Mouse (Mus musculus): ENCODE measurements around the gene Rab13. TPM values are rescaled to one million over a fixed set of nuclear protein-coding genes. Genes with fewer than 3 reads are reported as not detected.

Gene Rab13
- polyA plus RNA-seq, 1 experiment from 2014 or later = 66.8 TPM

GRCm38 (mm10) chr3:90255194-90255565 lies 41.7 kb downstream of the Rab13 start:
- ATAC-seq = no peak
- POLR2A ChIA-PET = interaction anchor here (0.7 to 1.4 kb wide), 2 partner anchors 11 to 38 kb away, joined by 4 to 5 read pairs; no protein-coding TSS in a partner anchor
- TF ChIP-seq CTCF (IDR thresholded peaks at IDR 0.05) = no peak
- in situ Hi-C loops (cut with MboI; ENCODE audit: low pct_unique_long_range_greater_than_20kb) = loop anchor here (5.0 kb wide), 1 partner anchor 33 kb away; no protein-coding TSS in a partner anchor
- H3K27me3 ChIP-seq = no peaks in the 10 kb centered on the region
- CTCF ChIA-PET = interaction anchor here (1.1 to 1.7 kb wide), 3 partner anchors 11 to 69 kb away, joined by 3 to 6 read pairs (median 4); no protein-coding TSS in a partner anchor
- no peak for DNase-seq (ENCODE audit: low read depth, low spot score)

- in situ Hi-C loops (cut with MboI; ENCODE audit: low pct_unique_long_range_greater_than_20kb) = loop anchor here (5.0 kb wide), 1 partner anchor 34 kb away; no protein-coding TSS in a partner anchor
- CTCF ChIA-PET = interaction anchor here (1.1 to 1.7 kb wide), 3 partner anchors 10 to 68 kb away, joined by 3 to 6 read pairs (median 4); no protein-coding TSS in a partner anchor
Observed at GRCm38 (mm10) chr3:90255784-90256353, 42.4 kb downstream of the Rab13 start.

GRCm38 (mm10) chr3:90256731-90257530 lies 43.4 kb downstream of the Rab13 start:
- POLR2A ChIA-PET = interaction anchor here (1.6 kb wide), 1 partner anchor 9 kb away, joined by 4 read pairs; the partner anchor contains the start of gene Slc39a1
- DNase-seq (ENCODE audit: low read depth, low spot score) (no peak), ATAC-seq (no peak)
- no peaks in the 10 kb centered on the region for H3K27me3 ChIP-seq
- no peak for TF ChIP-seq CTCF (IDR thresholded peaks at IDR 0.05)
- in situ Hi-C loops (cut with MboI; ENCODE audit: low pct_unique_long_range_greater_than_20kb) = loop anchor here (5.0 kb wide), 1 partner anchor 35 kb away; no protein-coding TSS in a partner anchor
- CTCF ChIA-PET = interaction anchor here (0.9 to 1.1 kb wide), 3 partner anchors 9 to 36 kb away, joined by 3 to 4 read pairs (median 3); partner anchors contain the start of gene Slc39a1

More at GRCm38 (mm10) chr3:90255784-90256353, 42.4 kb downstream of the Rab13 start:
- DNase-seq (ENCODE audit: low read depth, low spot score) = no peak
- no peak for TF ChIP-seq CTCF (IDR thresholded peaks at IDR 0.05)
- POLR2A ChIA-PET = interaction anchor here (0.7 to 1.4 kb wide), 2 partner anchors 10 to 39 kb away, joined by 4 to 5 read pairs; no protein-coding TSS in a partner anchor
- ATAC-seq = no peak
- no peaks in the 10 kb centered on the region for H3K27me3 ChIP-seq

GRCm38 (mm10) chr3:90258521-90258920 lies 45.0 kb downstream of the Rab13 start:
- ATAC-seq (no peak), DNase-seq (ENCODE audit: low read depth, low spot score) (no peak)
- H3K27me3 ChIP-seq = no peaks in the 10 kb centered on the region
- in situ Hi-C loops (cut with MboI; ENCODE audit: low pct_unique_long_range_greater_than_20kb) = loop anchor here (5.0 kb wide), 1 partner anchor 36 kb away; no protein-coding TSS in a partner anchor
- no peak for TF ChIP-seq CTCF (IDR thresholded peaks at IDR 0.05)
- CTCF ChIA-PET = no interaction called here
- POLR2A ChIA-PET = no interaction called here

GRCm38 (mm10) chr3:90263121-90263771 lies 49.8 kb downstream of the Rab13 start:
- H3K27me3 ChIP-seq = no peaks in the 10 kb centered on the region
- ATAC-seq (no peak), DNase-seq (ENCODE audit: low read depth, low spot score) (no peak)
- ChIA-PET CTCF (no interaction called here), POLR2A (no interaction called here)
- in situ Hi-C loops (cut with MboI; ENCODE audit: low pct_unique_long_range_greater_than_20kb) = loop anchor here (10.0 kb wide), 1 partner anchor 202 kb away; the partner anchor contains the start of gene Npr1
- no peak for TF ChIP-seq CTCF (IDR thresholded peaks at IDR 0.05)

GRCm38 (mm10) chr3:90264687-90265033 lies 51.2 kb downstream of the Rab13 start:
- in situ Hi-C loops (cut with MboI; ENCODE audit: low pct_unique_long_range_greater_than_20kb) = loop anchor here (10.0 kb wide), 1 partner anchor 200 kb away; the partner anchor contains the start of gene Npr1
- ChIA-PET CTCF (interaction anchor here (3.0 kb wide), 1 partner anchor 109 kb away, joined by 13 read pairs; no protein-coding TSS in a partner anchor), POLR2A (interaction anchor here (1.1 kb wide), 1 partner anchor 28 kb away, joined by 4 read pairs; the partner anchor contains the start of gene Gatad2b)
- H3K27me3 ChIP-seq = no peaks in the 10 kb centered on the region
- no peak for TF ChIP-seq CTCF (IDR thresholded peaks at IDR 0.05)
- ATAC-seq = no peak
- DNase-seq (ENCODE audit: low read depth, low spot score) = no peak

- POLR2A ChIA-PET = interaction anchor here (1.1 to 1.8 kb wide), 5 partner anchors 10 to 45 kb away, joined by 3 to 7 read pairs (median 4); partner anchors contain the start of genes Gatad2b and Slc39a1
Observed at GRCm38 (mm10) chr3:90265034-90265931, 51.8 kb downstream of the Rab13 start, which contains the start of gene Dennd4b. Gene Dennd4b, plus strand, starts transcription at chr3:90265185.

GRCm38 (mm10) chr3:90265932-90266741 lies 52.6 kb downstream of the Rab13 start:
- in situ Hi-C loops (cut with MboI; ENCODE audit: low pct_unique_long_range_greater_than_20kb) = loop anchor here (10.0 kb wide), 1 partner anchor 199 kb away; the partner anchor contains the start of gene Npr1
- TF ChIP-seq CTCF (IDR thresholded peaks at IDR 0.05) = no peak
- no peak for ATAC-seq
- POLR2A ChIA-PET = interaction anchor here (0.9 to 1.8 kb wide), 6 partner anchors 11 to 108 kb away, joined by 3 to 7 read pairs (median 4); partner anchors contain the start of gene Slc39a1
- DNase-seq (ENCODE audit: low read depth, low spot score) = no peak
- no peaks in the 10 kb centered on the region for H3K27me3 ChIP-seq
- CTCF ChIA-PET = interaction anchor here (1.1 to 3.0 kb wide), 11 partner anchors 9 to 129 kb away, joined by 3 to 13 read pairs (median 6); partner anchors contain the start of gene Slc39a1

More at GRCm38 (mm10) chr3:90265034-90265931, 51.8 kb downstream of the Rab13 start, which contains the start of gene Dennd4b:
- ATAC-seq (peak; percentile 77), DNase-seq (ENCODE audit: low read depth, low spot score) (no peak)
- no peaks in the 10 kb centered on the region for H3K27me3 ChIP-seq
- TF ChIP-seq CTCF (IDR thresholded peaks at IDR 0.05) = no peak
- CTCF ChIA-PET = interaction anchor here (0.5 to 3.0 kb wide), 10 partner anchors 9 to 130 kb away, joined by 3 to 13 read pairs (median 4); no protein-coding TSS in a partner anchor
- in situ Hi-C loops (cut with MboI; ENCODE audit: low pct_unique_long_range_greater_than_20kb) = loop anchor here (10.0 kb wide), 1 partner anchor 200 kb away; the partner anchor contains the start of gene Npr1

All from Patski (cell line).